Mouse (Mus musculus) splenic B cell, adult 2 months (primary cell): Measurements from ENCODE around the gene Cadm1.

Experiments
- DNase-seq: peaks from one replicate; pipeline ENCODE4 v3.0.0-alpha.2; 2011; ENCODE audit warnings: low read depth, low spot score
- H3K27me3 ChIP-seq: 2 replicates; pipeline ENCODE4 v1.6.1; 2012; ENCODE audit warnings: mild to moderate bottlenecking, low read length, moderate library complexity, mixed read lengths; ENCODE audit not compliant: control insufficient read depth, poor library complexity, insufficient read depth, severe bottlenecking
- H3K36me3 ChIP-seq: 2 replicates; pipeline ENCODE4 v1.6.1; 2012; ENCODE audit warnings: mild to moderate bottlenecking, low read length, moderate library complexity, mixed read lengths; ENCODE audit not compliant: control insufficient read depth, poor library complexity, insufficient read depth, severe bottlenecking

The Cadm1 gene

GRCm38 (mm10) chr9:47867474-47867873 is 337.5 kb downstream of the Cadm1 start:
- H3K36me3 ChIP-seq: no peaks in the 10 kb centered on the region
- no peak for DNase-seq
- no peaks in the 10 kb centered on the region for H3K27me3 ChIP-seq

- H3K36me3 ChIP-seq: no peaks in the 10 kb centered on the region
- DNase-seq: no peak
- no peaks in the 10 kb centered on the region for H3K27me3 ChIP-seq
Observed at GRCm38 (mm10) chr9:47869661-47870060, 339.7 kb downstream of the Cadm1 start.

- no peaks in the 10 kb centered on the region for H3K27me3 ChIP-seq
- no peak for DNase-seq
- H3K36me3 ChIP-seq: no peaks in the 10 kb centered on the region
Observed at GRCm38 (mm10) chr9:47876557-47877206, 346.7 kb downstream of the Cadm1 start.

- no peaks in the 10 kb centered on the region for H3K36me3 ChIP-seq
- no peak for DNase-seq
- no peaks in the 10 kb centered on the region for H3K27me3 ChIP-seq
Observed at GRCm38 (mm10) chr9:47880171-47880570, 350.2 kb downstream of the Cadm1 start.

GRCm38 (mm10) chr9:47882372-47882771 is 352.4 kb downstream of the Cadm1 start:
- H3K27me3 ChIP-seq: no peaks in the 10 kb centered on the region
- no peak for DNase-seq
- H3K36me3 ChIP-seq: no peaks in the 10 kb centered on the region

- DNase-seq: no peak
- H3K27me3 ChIP-seq: no peaks in the 10 kb centered on the region
Observed at GRCm38 (mm10) chr9:47891721-47892120, 361.7 kb downstream of the Cadm1 start.

GRCm38 (mm10) chr9:47892995-47893394 is 363.0 kb downstream of the Cadm1 start:
- H3K36me3 ChIP-seq: no peaks in the 10 kb centered on the region
- DNase-seq: no peak
- H3K27me3 ChIP-seq: no peaks in the 10 kb centered on the region

More at GRCm38 (mm10) chr9:47891721-47892120, 361.7 kb downstream of the Cadm1 start:
- no peaks in the 10 kb centered on the region for H3K36me3 ChIP-seq

GRCm38 (mm10) chr9:47894096-47894495 is 364.1 kb downstream of the Cadm1 start:
- H3K27me3 ChIP-seq: no peaks in the 10 kb centered on the region
- DNase-seq: no peak
- H3K36me3 ChIP-seq: no peaks in the 10 kb centered on the region

GRCm38 (mm10) chr9:47894661-47895060 is 364.7 kb downstream of the Cadm1 start:
- no peaks in the 10 kb centered on the region for H3K27me3 ChIP-seq
- no peaks in the 10 kb centered on the region for H3K36me3 ChIP-seq
- DNase-seq: no peak

- no peaks in the 10 kb centered on the region for H3K36me3 ChIP-seq
- no peak for DNase-seq
- no peaks in the 10 kb centered on the region for H3K27me3 ChIP-seq
Observed at GRCm38 (mm10) chr9:47895121-47895520, 365.1 kb downstream of the Cadm1 start.

- Histone ChIP-seq H3K27me3 (no peaks in the 10 kb centered on the region), H3K36me3 (no peaks in the 10 kb centered on the region)
- DNase-seq: no peak
Observed at GRCm38 (mm10) chr9:47900734-47901133, 370.8 kb downstream of the Cadm1 start.

- H3K27me3 ChIP-seq: no peaks in the 10 kb centered on the region
- H3K36me3 ChIP-seq: no peaks in the 10 kb centered on the region
- DNase-seq: no peak
Observed at GRCm38 (mm10) chr9:47903661-47904060, 373.7 kb downstream of the Cadm1 start.

- no peak for DNase-seq
- Histone ChIP-seq H3K36me3 (no peaks in the 10 kb centered on the region), H3K27me3 (no peaks in the 10 kb centered on the region)
Observed at GRCm38 (mm10) chr9:47904339-47904922, 374.5 kb downstream of the Cadm1 start.

GRCm38 (mm10) chr9:47906521-47906920 is 376.5 kb downstream of the Cadm1 start:
- Histone ChIP-seq H3K27me3 (no peaks in the 10 kb centered on the region), H3K36me3 (no peaks in the 10 kb centered on the region)
- no peak for DNase-seq
